Mouse (Mus musculus) heart, postnatal 0 days (tissue): ENCODE measurements at regions not wholly inside any gene's neighbourhood (a gene's known extent, or its start where the extent isn't known, plus 50 kb on each side); places are given as distances from the start of the nearest gene placed in this dataset.

Experiments
- CTCF ChIP-seq: IDR thresholded peaks from 2 replicates; pipeline ENCODE4 v1.5.1; 2016; ENCODE audit warnings: antibody characterized with exemption, control low read depth, low read depth
- EP300 ChIP-seq: IDR thresholded peaks from 2 replicates; pipeline ENCODE4 v1.6.1; 2016; ENCODE audit warnings: antibody characterized with exemption, low read depth

- TF ChIP-seq CTCF = no peak
- TF ChIP-seq EP300 = no peak
Observed at GRCm38 (mm10) chr8:8102010-8102727, 558.9 kb downstream of the Efnb2 start.
